Mouse (Mus musculus): ENCODE data around the gene Polr3e. TPM values are rescaled to one million over a fixed set of nuclear protein-coding genes. Genes with fewer than 3 reads are reported as not detected.
"Not testable (repeated sequence)": the region's sequence is repeated elsewhere in the genome, so short reads cannot be mapped to it uniquely, and the experiment has no call there.

Gene Polr3e
- polyA plus RNA-seq, 1 experiment from 2014 or later, result 40.3 TPM

DNA sequence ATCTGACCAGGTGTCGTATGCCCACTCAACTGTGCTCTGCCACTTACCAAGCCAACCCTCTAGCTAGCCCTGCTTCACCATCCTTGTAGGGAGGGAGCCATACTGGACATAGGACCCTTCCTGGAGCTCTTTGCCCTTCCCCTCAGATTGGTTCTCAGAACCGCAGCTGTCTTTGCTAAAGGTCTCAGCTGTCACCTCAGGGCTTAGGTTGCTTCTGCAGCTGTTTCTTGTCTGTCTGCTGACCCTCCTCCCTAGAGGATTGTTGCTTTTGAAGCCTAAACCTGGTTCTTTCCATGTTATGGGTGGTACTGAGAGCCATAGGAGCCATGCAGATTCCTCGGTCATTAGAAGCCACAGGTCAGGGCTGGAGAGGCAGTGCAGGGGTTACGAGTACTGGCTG lies 34.9 kb upstream of the Polr3e start:
- H3K27ac ChIP-seq, result no peak overlapping the region
- WGBS, result 73% methylated on average over 4 of the region's 4 CpGs
- no peak for ATAC-seq
- no peaks in the 10 kb centered on the region for H3K27me3 ChIP-seq (replicated peaks)
- no peaks in the 10 kb centered on the region for H3K9me3 ChIP-seq
- peaks cover 43% of the 10 kb centered on the region for H3K36me3 ChIP-seq
- no peak overlapping the region for H3K9ac ChIP-seq
- no peaks in the 10 kb centered on the region for H3K4me1 ChIP-seq (replicated peaks)
- no peak overlapping the region for H3K4me2 ChIP-seq (replicated peaks)
- H3K4me3 ChIP-seq (replicated peaks), result no peak overlapping the region

DNA sequence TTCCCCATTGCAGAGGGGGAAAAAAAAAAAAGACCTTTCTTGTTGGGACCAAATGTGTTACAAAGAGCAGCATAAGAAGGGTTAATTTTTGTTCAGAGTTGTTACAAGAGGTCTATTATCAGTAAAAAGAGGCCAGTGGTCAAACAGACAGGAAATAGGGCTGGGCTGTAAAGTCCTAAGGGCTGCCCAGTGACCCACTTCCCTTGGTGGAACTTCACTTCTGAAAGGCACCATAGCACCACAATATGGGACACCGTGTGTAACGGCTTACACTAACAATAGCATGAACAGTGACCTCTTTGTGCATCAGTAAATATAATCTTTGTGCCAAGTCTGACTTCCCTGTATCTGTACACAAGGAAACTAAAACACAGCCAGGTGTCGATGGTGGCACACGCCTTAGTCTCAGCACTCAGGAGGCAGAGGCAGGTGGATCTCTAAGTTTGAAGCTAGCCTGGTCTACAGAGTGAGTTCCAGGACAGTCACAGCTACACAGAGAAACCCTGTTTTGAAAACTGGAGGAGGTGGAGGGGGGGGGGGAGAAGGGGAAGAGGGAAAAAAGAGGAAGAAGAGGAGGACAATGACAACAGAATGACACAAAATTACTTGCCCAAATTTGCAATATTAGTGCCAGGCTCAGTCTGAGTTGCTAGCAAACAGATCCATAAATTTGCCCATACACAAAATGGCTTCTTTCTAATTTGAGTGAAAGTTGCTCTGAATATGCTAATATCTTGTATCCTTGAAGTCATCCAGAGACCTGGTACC lies 33.8 kb upstream of the Polr3e start:
- ATAC-seq, result no peak
- Histone ChIP-seq H3K27ac (no peak overlapping the region), H3K4me1 (replicated peaks) (no peaks in the 10 kb centered on the region), H3K9ac (no peak overlapping the region), H3K9me3 (no peaks in the 10 kb centered on the region), H3K4me3 (replicated peaks) (no peak overlapping the region), H3K4me2 (replicated peaks) (no peak overlapping the region), H3K27me3 (replicated peaks) (no peaks in the 10 kb centered on the region), H3K36me3 (peaks cover 43% of the 10 kb centered on the region)
- 82% methylated on average over 4 of the region's 4 CpGs for WGBS

DNA sequence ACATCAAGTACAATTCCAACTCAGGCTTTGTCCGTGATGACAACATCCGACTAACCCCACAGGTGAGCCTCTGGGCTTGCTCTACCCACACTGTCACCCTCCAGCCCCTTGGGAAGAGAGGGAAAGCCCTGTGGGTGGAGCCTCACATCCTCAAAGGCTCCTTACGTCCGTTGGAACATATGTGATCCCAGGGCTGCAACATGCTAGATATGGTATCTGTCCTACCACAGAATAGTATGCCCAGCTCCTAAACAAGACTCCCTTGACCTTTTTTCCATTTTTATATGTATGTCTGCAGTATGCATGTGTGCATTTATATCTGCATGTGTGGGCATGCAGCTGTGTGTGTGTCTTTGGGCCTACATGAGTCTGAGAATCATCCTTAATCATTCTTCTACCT lies 32.8 kb upstream of the Polr3e start:
- H3K36me3 ChIP-seq, result peaks cover 42% of the 10 kb centered on the region
- H3K4me3 ChIP-seq (replicated peaks), result no peak overlapping the region
- no peak for ATAC-seq
- WGBS, result 89% methylated on average over 4 of the region's 4 CpGs
- H3K4me2 ChIP-seq (replicated peaks), result no peak overlapping the region
- no peaks in the 10 kb centered on the region for H3K27me3 ChIP-seq (replicated peaks)
- H3K9me3 ChIP-seq, result no peaks in the 10 kb centered on the region
- no peak overlapping the region for H3K9ac ChIP-seq
- H3K27ac ChIP-seq, result no peak overlapping the region
- no peaks in the 10 kb centered on the region for H3K4me1 ChIP-seq (replicated peaks)

DNA sequence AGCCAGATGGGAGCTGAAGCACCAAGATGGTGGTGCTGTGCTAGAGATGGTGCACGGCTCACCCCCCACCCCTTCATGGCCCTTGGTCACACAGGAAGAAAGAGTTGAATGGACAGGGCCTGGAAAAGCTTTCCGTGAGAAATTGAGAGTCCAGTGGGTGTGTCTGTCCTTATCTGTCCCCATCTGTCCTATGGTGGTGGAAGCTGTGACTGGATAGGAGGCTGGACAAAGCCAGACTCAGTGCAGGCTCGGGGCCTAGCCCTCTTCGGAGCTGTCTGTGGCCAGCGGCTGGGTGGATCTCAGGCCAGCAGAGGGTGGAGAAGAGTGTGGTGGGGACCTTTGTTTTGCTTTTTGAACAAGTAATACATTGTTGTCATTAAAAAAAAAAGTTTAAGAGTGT lies 24.4 kb upstream of the Polr3e start:
- Histone ChIP-seq H3K27me3 (replicated peaks) (no peaks in the 10 kb centered on the region), H3K36me3 (peaks cover 24% of the 10 kb centered on the region), H3K4me3 (replicated peaks) (no peak overlapping the region), H3K9ac (no peak overlapping the region), H3K4me1 (replicated peaks) (no peaks in the 10 kb centered on the region), H3K27ac (no peak overlapping the region), H3K9me3 (no peaks in the 10 kb centered on the region), H3K4me2 (replicated peaks) (no peak overlapping the region)
- 74% methylated on average over 5 of the region's 5 CpGs for WGBS
- ATAC-seq, result 0 out of 2 replicates have a peak, but pooled peaks have one; percentile 20

DNA sequence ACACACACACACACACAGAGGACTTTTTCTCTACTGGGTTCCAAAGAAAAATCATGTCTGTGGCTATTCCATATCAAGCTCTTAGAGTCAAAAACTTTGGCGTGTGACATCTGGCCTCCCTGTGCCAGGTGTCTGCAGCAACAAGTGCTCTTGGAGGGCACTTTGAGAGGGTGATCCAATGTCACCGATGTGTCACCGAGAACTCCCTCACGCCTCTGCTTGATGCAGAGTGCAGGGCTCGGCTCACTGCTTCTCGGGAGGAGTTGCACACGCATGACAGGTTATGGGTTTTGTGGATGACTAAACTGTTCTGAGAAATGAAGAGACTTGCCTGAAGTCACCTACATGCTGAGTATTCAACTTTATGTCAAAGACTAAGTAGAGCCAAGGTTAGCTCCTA lies 20.5 kb upstream of the Polr3e start:
- peaks cover 22% of the 10 kb centered on the region for H3K36me3 ChIP-seq
- 94% methylated on average over 7 of the region's 7 CpGs for WGBS
- no peak for ATAC-seq

DNA sequence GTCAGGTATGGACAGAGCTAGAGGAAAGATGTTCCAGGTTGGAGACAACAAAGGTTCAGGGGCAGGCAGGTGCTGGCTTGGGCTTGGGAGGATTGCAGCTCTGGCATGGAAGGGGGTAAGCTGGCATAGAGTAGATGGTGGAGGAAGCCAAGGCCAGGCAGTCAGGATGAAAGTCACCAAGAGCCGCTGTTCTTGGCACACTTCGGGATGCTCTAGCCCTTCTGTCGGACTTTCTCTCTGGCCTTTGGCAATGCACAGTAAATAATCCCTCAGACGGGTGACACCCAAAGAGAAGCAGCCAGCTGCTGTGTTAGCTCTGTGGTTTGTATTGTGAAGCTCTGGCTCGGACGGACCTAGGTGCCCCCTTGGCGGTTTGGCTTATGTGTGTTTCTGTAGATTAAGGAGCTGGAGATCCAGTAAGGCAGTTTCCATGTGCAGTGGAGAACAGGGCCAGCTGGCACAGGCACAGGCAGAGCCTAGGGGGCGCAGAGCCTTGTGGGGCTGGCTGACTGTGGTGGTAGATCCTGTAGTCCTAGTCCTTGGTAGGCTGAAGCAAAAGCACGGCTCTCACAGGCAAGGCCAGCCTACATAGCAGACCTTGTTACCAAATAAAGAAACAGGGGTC lies 19.7 kb upstream of the Polr3e start:
- Histone ChIP-seq H3K9me3 (no peaks in the 10 kb centered on the region), H3K27ac (no peak overlapping the region), H3K4me3 (replicated peaks) (no peak overlapping the region), H3K9ac (no peak overlapping the region), H3K4me1 (replicated peaks) (no peaks in the 10 kb centered on the region), H3K4me2 (replicated peaks) (no peak overlapping the region), H3K36me3 (peaks cover 19% of the 10 kb centered on the region), H3K27me3 (replicated peaks) (no peaks in the 10 kb centered on the region)
- 77% methylated on average over 9 of the region's 9 CpGs for WGBS
- no peak for ATAC-seq

More for the DNA sequence above, 20.5 kb upstream of the Polr3e start:
- Histone ChIP-seq H3K9me3 (no peaks in the 10 kb centered on the region), H3K9ac (no peak overlapping the region), H3K4me3 (replicated peaks) (no peak overlapping the region), H3K4me1 (replicated peaks) (no peaks in the 10 kb centered on the region), H3K4me2 (replicated peaks) (no peak overlapping the region), H3K27ac (no peak overlapping the region), H3K27me3 (replicated peaks) (no peaks in the 10 kb centered on the region)

DNA sequence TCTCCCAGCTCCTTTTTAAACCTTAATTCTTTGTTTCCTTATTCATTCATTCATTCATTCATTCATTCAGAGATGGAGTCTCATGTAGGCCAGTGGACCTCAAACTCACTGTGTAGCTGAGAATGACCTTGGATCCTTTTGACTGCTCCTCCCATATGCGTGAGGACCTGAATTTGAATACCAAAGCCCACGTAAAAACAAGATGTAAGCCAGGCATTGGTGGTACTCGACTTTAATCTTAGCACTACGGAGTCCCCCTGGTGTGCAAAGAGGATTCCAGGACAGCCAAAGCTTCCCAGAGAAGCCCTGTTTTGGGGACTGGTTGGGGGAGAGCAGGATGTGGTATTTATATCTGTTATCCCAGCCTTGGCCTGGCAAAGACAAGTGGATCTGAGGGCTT lies 17.4 kb upstream of the Polr3e start:
- ATAC-seq, result no peak
- no peak overlapping the region for H3K9ac ChIP-seq
- no peak overlapping the region for H3K4me2 ChIP-seq (replicated peaks)
- peaks cover 16% of the 10 kb centered on the region for H3K36me3 ChIP-seq
- H3K9me3 ChIP-seq, result no peaks in the 10 kb centered on the region
- H3K27me3 ChIP-seq (replicated peaks), result no peaks in the 10 kb centered on the region
- no peaks in the 10 kb centered on the region for H3K4me1 ChIP-seq (replicated peaks)
- H3K4me3 ChIP-seq (replicated peaks), result no peak overlapping the region
- no peak overlapping the region for H3K27ac ChIP-seq
- WGBS, result 70% methylated on average over 4 of the region's 4 CpGs

DNA sequence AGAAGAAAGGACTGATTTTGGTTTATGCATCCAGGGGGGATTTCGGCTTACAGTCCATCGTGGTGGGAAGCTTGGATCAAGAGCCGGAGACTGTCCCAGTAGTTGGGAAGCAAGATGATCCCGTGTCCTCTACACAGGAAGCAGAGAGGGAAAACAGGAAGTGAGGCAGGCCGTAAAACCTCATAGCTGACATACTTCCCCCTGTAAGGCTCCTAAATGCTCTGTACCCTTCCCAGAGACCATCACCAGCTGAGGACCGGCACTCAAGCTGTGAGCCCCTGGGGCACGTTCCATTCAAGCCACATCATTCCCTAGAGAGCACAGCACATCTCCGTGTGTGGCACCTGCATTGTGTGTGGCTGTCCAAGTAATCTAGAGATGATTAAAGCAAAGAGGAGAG lies 15.8 kb upstream of the Polr3e start:
- Histone ChIP-seq H3K9ac (no peak overlapping the region), H3K4me3 (replicated peaks) (no peak overlapping the region), H3K4me2 (replicated peaks) (no peak overlapping the region), H3K4me1 (replicated peaks) (no peaks in the 10 kb centered on the region), H3K36me3 (peaks cover 15% of the 10 kb centered on the region; the same call in 1 of the 2 replicates), H3K27ac (no peak overlapping the region), H3K27me3 (replicated peaks) (no peaks in the 10 kb centered on the region), H3K9me3 (no peaks in the 10 kb centered on the region)
- 52% methylated on average over 8 of the region's 8 CpGs for WGBS
- ATAC-seq, result no peak

DNA sequence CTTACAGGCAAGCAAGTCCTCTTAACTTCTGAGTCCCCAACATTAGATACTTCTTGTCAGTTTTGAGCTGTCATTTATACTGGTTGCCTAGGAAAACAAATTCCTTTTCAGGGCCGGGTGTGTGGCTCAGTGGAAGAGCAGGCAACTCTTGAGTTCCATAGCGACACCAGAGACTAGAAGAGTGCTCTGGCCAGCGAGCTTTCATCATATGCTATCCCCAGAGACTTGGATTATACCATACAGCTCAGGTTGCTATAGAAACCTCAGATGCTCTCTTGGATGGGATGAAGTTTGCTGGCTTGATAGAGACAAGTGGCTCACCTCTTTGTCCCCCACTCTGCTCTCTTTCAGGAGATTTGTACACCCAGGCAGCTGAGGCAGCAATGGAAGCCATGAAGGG lies 14.6 kb upstream of the Polr3e start:
- no peak for ATAC-seq
- Histone ChIP-seq H3K36me3 (0 out of 2 replicates have a peak, but pooled peaks cover 10% of the 10 kb centered on the region), H3K4me3 (replicated peaks) (no peak overlapping the region), H3K9me3 (no peaks in the 10 kb centered on the region), H3K27me3 (replicated peaks) (no peaks in the 10 kb centered on the region), H3K4me2 (replicated peaks) (no peak overlapping the region), H3K4me1 (replicated peaks) (no peaks in the 10 kb centered on the region), H3K9ac (no peak overlapping the region), H3K27ac (no peak overlapping the region)
- 69% methylated on average over 3 of the region's 3 CpGs for WGBS

DNA sequence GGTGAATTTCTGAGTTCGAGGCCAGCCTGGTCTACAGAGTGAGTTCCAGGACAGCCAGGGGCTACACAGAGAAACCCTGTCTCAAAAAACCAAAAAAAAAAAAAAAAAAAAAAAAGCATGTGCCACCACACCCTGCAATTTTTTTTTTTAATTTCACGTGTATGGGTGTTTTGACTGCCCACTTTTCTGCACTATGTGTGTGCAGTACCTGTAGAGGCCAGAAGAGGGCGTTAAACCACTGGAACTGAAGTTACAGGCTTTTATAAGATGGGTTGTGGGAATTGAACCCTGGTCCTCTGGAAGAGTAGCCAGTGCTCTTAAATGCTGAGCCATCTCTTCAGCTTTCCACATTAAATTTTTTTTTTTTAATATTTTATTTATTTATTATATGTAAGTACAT lies 7.4 kb upstream of the Polr3e start:
- not testable (repeated sequence) for H3K9me3 ChIP-seq; H3K36me3 ChIP-seq; H3K4me1 ChIP-seq (replicated peaks); ATAC-seq; H3K27me3 ChIP-seq (replicated peaks); H3K9ac ChIP-seq; H3K4me2 ChIP-seq (replicated peaks); H3K27ac ChIP-seq; H3K4me3 ChIP-seq (replicated peaks)
- WGBS, result 73% methylated on average over 3 of the region's 3 CpGs

DNA sequence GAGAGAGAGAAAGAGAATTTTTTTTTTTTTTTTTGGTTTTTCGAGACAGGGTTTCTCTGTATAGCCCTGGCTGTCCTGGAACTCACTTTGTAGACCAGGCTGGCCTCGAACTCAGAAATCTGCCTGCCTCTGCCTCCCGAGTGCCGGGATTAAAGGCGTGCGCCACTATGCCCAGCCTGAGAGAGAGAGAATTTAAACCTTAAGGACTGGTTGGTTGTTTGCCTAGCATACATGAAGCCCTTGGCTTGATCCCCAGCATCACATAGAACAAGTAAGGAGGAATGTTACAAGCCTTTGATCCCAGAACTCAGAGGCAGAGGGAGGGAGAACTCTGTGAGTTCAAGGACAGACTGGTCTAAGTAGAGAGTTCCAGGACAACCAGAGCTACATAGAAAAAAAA lies 6.3 kb upstream of the Polr3e start:
- H3K4me1 ChIP-seq (replicated peaks); H3K4me2 ChIP-seq (replicated peaks); H3K9me3 ChIP-seq; H3K27me3 ChIP-seq (replicated peaks); ATAC-seq; H3K27ac ChIP-seq; H3K36me3 ChIP-seq; H3K4me3 ChIP-seq (replicated peaks); H3K9ac ChIP-seq: not testable (repeated sequence)
- 85% methylated on average over 6 of the region's 6 CpGs for WGBS

DNA sequence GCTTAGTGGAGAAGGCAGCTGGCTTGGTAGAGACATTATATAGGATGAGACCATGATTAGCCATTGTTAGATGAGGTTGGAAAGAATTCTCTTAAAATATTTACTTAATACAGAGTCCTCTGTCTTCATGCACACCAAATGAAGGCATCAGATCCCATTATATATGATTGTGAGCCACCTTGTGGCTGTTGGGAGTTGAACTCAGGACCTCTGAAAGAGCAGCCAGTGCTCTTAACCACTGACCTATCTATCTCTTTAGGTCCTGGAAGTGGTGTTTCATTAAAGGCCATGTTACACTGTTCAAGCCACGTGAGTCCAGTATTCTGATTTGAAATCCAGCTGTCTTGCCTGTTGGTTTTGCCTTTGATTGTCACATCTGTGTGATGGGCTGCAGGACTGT lies 4.2 kb upstream of the Polr3e start:
- Histone ChIP-seq H3K27ac (no peak overlapping the region), H3K4me1 (replicated peaks) (no peaks in the 10 kb centered on the region), H3K36me3 (no peaks in the 10 kb centered on the region), H3K4me2 (replicated peaks) (no peak overlapping the region), H3K9me3 (no peaks in the 10 kb centered on the region), H3K9ac (no peak overlapping the region), H3K4me3 (replicated peaks) (no peak overlapping the region), H3K27me3 (replicated peaks) (no peaks in the 10 kb centered on the region)
- 41% methylated on average over 1 of the region's 1 CpGs for WGBS
- ATAC-seq, result no peak
